Mouse (Mus musculus) embryo, embryonic 10 days (tissue): ENCODE measurements around the gene Sirt7.

Experiments used
- DNase-seq: peaks from one replicate; pipeline ENCODE4 v3.0.0-alpha.2; 2015; ENCODE audit warnings: low spot score

The Sirt7 gene

GRCm38 (mm10) chr11:120625152-120625775, at the start of gene Sirt7:
TSS of gene Sirt7 (minus strand) at chr11:120625240.
- DNase-seq, result no peak

GRCm38 (mm10) chr11:120673594-120674122, 48.6 kb upstream of the Sirt7 start:
- DNase-seq, result no peak

- DNase-seq, result peak; percentile 93
Measured at GRCm38 (mm10) chr11:120672687-120673593, 47.9 kb upstream of the Sirt7 start, which contains the start of gene Aspscr1. TSS of gene Aspscr1 (plus strand) at chr11:120672973.

DNA sequence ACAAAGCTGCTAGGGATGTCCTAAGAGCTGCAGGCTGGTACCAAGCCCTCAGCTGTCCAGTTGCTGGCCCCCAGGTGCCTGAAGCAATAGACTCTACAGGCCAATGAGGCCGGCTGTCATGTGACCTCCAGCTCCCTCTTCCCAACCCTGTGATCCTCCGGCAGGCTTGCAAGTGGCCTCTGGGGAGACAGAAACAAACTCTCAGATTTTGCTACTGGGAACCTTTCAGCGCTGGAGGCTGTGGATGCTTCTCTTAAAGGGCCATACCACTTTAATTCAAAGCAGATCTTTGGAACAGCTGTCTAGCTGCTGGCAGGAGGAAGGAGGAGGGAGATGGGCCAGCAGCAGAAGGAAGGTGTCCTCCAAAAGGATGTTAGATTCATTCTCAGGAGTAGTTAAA, 41.6 kb upstream of the Sirt7 start:
- peak; percentile 42 for DNase-seq

- no peak for DNase-seq
Measured at GRCm38 (mm10) chr11:120665406-120665805, 40.4 kb upstream of the Sirt7 start.

DNA sequence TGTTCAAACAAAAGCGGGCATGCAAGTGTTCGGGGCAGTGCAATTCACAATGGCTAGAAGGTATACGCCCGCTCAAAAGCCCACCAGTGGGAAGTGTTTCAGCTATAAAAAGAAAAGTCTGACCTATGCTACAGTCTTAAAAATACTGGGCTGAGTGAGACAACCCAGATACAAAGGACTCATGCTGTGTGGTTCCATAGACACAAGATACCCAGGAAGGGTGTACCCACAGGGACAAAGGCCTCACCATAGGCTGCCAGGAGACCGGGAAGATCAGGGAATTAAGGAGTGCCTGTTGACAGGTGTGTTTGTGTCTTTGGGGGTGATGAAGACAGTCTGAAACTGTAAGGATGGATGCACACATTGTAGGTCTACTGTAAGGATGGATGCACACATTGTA, 38.7 kb upstream of the Sirt7 start:
- no peak for DNase-seq

DNA sequence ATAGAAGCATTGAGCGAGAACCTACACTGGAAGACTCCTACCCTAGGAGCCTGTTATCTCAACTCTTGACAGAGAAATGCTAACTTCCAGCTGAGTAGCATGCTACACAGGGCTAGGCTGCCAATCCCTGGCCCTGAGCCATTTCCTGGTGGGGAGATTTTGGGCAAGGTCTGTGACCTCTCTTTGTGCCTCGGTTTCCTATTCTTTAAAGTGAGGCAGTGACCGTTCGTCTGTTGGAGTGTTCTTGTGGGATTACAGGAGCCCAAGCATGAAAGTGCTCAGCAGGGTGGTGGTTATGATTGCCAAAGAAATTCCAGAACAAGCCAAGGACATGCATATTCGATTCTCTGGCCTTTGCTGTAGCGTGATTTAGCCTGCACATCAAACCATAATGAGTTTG, 37.7 kb upstream of the Sirt7 start:
- no peak for DNase-seq

GRCm38 (mm10) chr11:120661076-120661460, 36.0 kb upstream of the Sirt7 start, which contains the start of gene Notum:
TSS of gene Notum (minus strand) at chr11:120661175.
- no peak for DNase-seq

DNA sequence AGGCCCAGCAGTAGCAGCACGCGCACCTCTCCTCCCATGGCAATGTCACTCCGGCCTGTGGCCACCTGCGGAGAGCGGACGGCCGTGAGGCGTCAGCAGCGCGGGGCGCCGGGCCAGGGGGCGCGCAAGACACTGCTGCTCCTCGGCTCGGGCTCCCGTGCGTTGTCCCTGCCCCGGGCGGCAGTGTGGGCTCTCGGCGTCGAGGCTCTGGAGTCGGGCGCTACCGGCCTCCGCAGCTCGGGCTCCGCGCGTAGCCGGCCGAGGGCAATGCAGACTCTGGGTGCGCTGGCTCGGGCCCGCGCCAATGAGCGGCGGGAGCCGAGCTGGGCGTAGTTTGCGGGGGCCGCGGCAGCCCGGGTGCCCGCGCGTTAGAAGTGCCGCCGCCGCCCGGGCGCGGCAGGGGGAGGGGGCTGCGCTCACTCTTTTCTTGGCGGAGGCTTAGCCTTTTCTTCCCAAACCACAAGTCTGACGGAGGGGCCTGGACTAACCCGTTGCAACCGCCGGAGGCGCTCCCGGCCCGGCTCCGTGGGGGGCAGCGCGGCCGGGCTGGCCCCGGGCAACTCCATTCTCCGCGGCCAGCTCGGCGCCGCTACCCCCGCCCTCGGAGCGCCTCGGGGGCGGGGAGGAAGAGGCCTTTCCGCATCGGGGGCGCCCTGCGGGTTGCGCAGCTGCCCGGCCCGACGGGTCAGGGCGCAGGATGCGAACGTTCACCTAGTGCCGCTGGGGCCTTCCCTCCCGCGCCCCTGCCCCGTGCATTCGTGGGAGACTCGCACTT, 35.4 kb upstream of the Sirt7 start:
- peak; percentile 48 for DNase-seq

- no peak for DNase-seq
Measured at GRCm38 (mm10) chr11:120659509-120660300, 34.7 kb upstream of the Sirt7 start.

DNA sequence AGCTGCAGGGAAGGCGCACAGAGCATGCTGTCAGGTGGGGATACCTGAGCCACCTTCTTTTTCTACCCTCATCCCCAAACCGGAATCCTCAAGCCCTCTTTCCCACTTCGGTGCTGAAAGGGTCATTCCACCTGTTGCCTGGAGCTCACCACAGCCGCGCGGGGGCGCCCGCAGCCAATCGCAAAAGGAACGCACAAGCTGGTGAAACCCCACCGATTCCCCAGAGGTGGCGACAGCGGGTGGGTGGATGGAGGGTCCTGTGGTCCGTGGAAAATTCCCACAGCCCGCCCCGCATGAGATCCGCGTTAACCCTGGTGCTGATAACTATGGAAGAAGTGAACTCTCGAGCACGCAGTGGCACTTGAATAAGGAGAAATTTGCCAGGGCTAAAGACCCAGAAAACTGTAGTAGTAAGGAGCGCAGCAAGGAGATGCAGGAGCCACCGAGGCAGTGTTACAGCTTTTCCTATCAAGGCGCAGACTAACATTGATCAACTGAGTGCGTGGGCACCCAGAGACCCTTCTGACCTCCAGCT, 33.9 kb upstream of the Sirt7 start:
- DNase-seq, result peak; percentile 85

GRCm38 (mm10) chr11:120657301-120657700, 32.3 kb upstream of the Sirt7 start:
- no peak for DNase-seq

DNA sequence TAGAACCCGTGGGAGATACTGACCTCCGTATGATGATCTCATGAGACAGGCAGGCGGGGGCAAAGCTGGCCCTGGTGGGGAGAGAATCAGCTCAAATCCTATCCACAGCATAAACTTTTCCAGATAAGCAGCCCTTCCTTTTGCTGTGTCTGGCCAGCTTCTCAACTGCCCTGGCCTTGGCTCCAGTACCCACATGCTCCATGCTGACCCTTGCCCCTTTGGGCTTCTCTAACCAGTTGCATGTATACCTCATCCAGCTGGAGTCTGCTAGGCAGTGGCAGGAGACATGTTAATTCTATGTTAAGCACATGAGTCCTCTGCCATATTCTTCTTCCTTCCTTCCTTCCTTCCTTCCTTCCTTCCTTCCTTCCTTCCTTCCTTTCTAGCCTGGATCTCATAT, 29.7 kb upstream of the Sirt7 start:
- DNase-seq, result no peak

DNA sequence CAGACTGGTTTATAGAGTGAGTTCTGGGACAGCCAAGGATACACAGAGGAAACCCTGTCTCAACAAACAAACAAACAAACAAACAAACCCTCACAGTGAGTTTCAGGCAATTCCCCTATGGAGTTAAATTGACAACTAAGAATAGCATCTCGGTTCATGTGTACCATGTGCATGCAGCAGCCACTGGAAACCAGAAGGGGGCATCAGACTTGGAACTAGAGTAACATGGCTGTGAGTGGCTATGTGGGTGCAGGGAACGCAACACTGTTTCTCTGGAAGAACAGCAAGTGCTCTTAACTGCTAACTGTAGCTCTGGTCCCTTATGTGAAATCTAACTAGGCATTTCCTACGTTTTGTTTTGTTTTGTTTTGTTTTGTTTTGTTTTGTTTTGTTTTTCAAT, 26.8 kb upstream of the Sirt7 start:
- DNase-seq, result peak; percentile 35

- DNase-seq, result peak; percentile 57
Measured at GRCm38 (mm10) chr11:120648001-120648476, 23.0 kb upstream of the Sirt7 start, which contains the start of gene Myadml2. TSS of gene Myadml2 (minus strand) at chr11:120648158.

GRCm38 (mm10) chr11:120647047-120647830, 22.2 kb upstream of the Sirt7 start:
- DNase-seq, result no peak

DNA sequence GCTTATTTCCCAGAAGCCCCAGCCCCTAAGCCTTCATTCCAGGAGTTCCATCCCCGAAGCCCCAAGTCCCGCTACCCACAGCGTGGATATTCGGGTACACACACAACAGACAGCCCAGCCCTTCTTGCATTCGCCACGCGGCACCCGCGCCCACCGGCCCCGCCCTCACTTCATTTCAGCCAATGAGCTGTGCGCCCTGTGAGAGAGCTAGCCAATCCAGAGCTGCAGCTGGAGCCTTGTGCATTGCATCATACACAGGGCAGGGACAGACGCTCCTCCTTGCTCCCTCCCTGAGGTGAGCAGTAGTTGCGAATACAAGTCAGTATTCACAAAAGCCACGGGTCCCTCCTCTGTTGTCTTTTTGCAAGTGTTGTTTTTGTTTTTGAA, 18.6 kb upstream of the Sirt7 start, which contains the start of gene Pycr1:
TSS of gene Pycr1 (minus strand) at position 169 of the 387 bp plus-strand sequence.
- DNase-seq, result peak; percentile 97

DNA sequence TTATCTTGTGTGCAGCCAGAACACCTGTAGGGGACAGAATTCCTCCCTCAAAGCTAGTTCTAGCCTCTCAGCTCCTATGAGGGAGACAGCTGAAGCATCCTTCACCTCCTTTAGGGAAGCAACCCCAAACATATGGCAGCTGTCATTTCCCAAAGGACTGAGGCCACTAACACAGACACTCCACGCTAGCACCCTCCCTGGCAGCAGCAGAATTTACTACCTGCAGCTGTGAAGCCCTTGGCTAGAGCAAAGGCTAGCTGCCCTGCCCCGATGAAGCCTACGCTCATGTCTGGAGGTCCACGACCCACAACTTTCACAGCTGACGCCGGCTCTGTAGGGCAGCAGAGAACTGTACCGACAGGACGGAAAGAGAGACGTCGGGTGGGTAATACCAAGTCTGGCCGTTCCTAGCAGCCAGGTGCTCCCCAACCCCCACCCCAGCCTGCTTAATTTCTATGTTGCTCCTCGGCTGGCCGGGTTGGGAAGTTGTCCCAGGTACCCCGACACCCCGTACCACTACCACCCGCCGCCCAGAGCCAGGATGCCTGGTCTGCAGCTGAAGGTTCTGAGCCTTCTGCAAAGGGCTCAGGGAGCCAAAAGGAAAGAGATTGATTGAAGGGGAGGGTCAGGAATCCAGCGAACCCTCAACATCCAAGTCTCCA, 18.0 kb upstream of the Sirt7 start:
- DNase-seq, result no peak

DNA sequence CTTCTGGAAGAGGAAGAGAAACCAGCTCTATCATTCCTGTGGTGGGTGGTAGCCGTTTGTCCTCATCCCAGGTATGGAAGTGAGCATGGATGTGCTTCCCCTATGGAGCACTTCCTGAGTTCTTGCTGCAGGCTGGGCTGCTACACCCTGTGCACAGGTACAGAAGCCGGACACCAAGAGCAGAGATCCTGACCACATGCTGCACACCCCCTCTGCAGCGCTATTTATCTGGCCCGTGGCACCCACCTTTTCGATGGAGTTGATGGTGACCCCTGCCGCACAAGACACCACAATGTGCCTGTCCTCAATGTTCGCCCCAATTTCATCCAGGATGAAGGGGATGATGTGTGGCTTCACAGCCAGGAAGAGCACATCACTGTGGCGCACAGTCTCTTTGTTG, 16.8 kb upstream of the Sirt7 start:
- DNase-seq, result no peak
